In genomic region chr7:84150361-84151000, GRCm38 (mm10) we compare ENCODE assay signal across 8 mouse cellular contexts. TPM values are rescaled to one million over a fixed set of nuclear protein-coding genes. Genes with fewer than 3 reads are reported as not detected.
DNase-seq lines count a peak whose midpoint lies in the region; ATAC-seq and TF ChIP-seq lines count a peak whose summit lies in the region.

No protein-coding gene starts in this region.

- peak; percentile 67 for DNase-seq in liver, adult 2 months (ENCODE audit: extremely low read depth, low read depth, low spot score)
- DNase-seq in liver, result no peak
- DNase-seq in gastrocnemius, adult 18-20 months (ENCODE audit: low spot score), result no peak
- no peak for DNase-seq in MN1 (ENCODE audit: low spot score)
- DNase-seq in adipocyte (ENCODE audit: low spot score), result no peak

- H3K36me3 ChIP-seq in liver, adult 2 months (ENCODE audit: control insufficient read depth, insufficient read depth, low read length), result peaks cover 5% of the 10 kb centered on the region; the same call in 1 of the 2 replicates
- H3K36me3 ChIP-seq in embryonic facial prominence, embryonic 13.5 days, result no peaks in the 10 kb centered on the region; the same call in 1 of the 2 replicates
- no peaks in the 10 kb centered on the region for H3K36me3 ChIP-seq in kidney, embryonic 16.5 days (ENCODE audit: insufficient read depth, low read length)
- H3K36me3 ChIP-seq in myocyte (ENCODE audit: control insufficient read depth, insufficient read depth), result no peaks in the 10 kb centered on the region

- H3K27ac ChIP-seq in liver, adult 2 months (replicated peaks; ENCODE audit: insufficient read depth, low read depth, low read length), result peak overlapping the region; percentile 90
- H3K27ac ChIP-seq in embryonic facial prominence, embryonic 13.5 days, result peak overlapping the region; percentile 92; the same call in 1 of the 2 replicates
- H3K27ac ChIP-seq in kidney, embryonic 16.5 days (ENCODE audit: low read length), result peak overlapping the region; percentile 92

- peak overlapping the region; percentile 98 for H3K9ac ChIP-seq in liver, adult 2 months (ENCODE audit: low read depth, low read length)
- H3K9ac ChIP-seq in embryonic facial prominence, embryonic 13.5 days, result peak overlapping the region; percentile 92
- H3K9ac ChIP-seq in kidney, embryonic 16.5 days (replicated peaks; ENCODE audit: low read length), result peak overlapping the region; percentile 94

- TF ChIP-seq CTCF in liver, adult 2 months (IDR thresholded peaks at IDR 0.05; ENCODE audit: low read depth, low read length), result no peak

- H3K9me3 ChIP-seq in embryonic facial prominence, embryonic 13.5 days, result no peaks in the 10 kb centered on the region
- no peaks in the 10 kb centered on the region for H3K9me3 ChIP-seq in kidney, embryonic 16.5 days (ENCODE audit: low read length)

- H3K4me2 ChIP-seq in embryonic facial prominence, embryonic 13.5 days, result peak overlapping the region; percentile 93
- peak overlapping the region; percentile 85 for H3K4me2 ChIP-seq in kidney, embryonic 16.5 days (replicated peaks; ENCODE audit: low read depth, low read length)
- peak overlapping the region; percentile 93 for H3K4me2 ChIP-seq in myocyte (ENCODE audit: low read depth)

- H3K4me3 ChIP-seq in liver, adult 2 months (ENCODE audit: insufficient read depth, low read depth, low read length), result peak overlapping the region; percentile 71
- H3K4me3 ChIP-seq in embryonic facial prominence, embryonic 13.5 days, result peak overlapping the region; percentile 89
- peak overlapping the region; percentile 93 for H3K4me3 ChIP-seq in kidney, embryonic 16.5 days (ENCODE audit: low read length)
- H3K4me3 ChIP-seq in myocyte, result peak overlapping the region; percentile 84

- no peak for TF ChIP-seq POLR2A in liver, adult 2 months (IDR thresholded peaks at IDR 0.05; ENCODE audit: extremely low read depth, insufficient read depth, low read length)
- no peak for TF ChIP-seq POLR2A in myocyte (IDR thresholded peaks at IDR 0.05; ENCODE audit: insufficient read length, low read depth)

- peaks cover 41% of the 10 kb centered on the region for H3K79me2 ChIP-seq in liver, adult 2 months (ENCODE audit: control insufficient read depth, insufficient read depth, low read length)
- H3K79me2 ChIP-seq in myocyte (ENCODE audit: control insufficient read depth, insufficient read depth), result peaks cover 59% of the 10 kb centered on the region

- 9% methylated on average over 13 of the region's 13 CpGs for WGBS in liver, adult 2 months
- WGBS in embryonic facial prominence, embryonic 13.5 days, result 5% methylated on average over 13 of the region's 13 CpGs
- 8% methylated on average over 13 of the region's 13 CpGs for WGBS in kidney, embryonic 16.5 days

- ATAC-seq in embryonic facial prominence, embryonic 13.5 days (ENCODE audit: insufficient number of reproducible peaks, insufficient read depth, low FRiP score, low TSS enrichment, low read depth), result no peak
- ATAC-seq in kidney, embryonic 16.5 days (ENCODE audit: low FRiP score, low TSS enrichment), result peak; percentile 14; the same call in 1 of the 2 replicates

- peak overlapping the region; percentile 87 for H3ac ChIP-seq in myocyte (ENCODE audit: control insufficient read depth, insufficient read length)

- no peaks in the 10 kb centered on the region for H3K27me3 ChIP-seq in liver, adult 2 months (ENCODE audit: control insufficient read depth, insufficient read depth, low read length)
- H3K27me3 ChIP-seq in embryonic facial prominence, embryonic 13.5 days, result no peaks in the 10 kb centered on the region
- no peaks in the 10 kb centered on the region for H3K27me3 ChIP-seq in kidney, embryonic 16.5 days (ENCODE audit: insufficient read depth, low read length)
- no peaks in the 10 kb centered on the region for H3K27me3 ChIP-seq in myocyte (ENCODE audit: control insufficient read depth, insufficient read depth, insufficient read length)

- H3K4me1 ChIP-seq in liver, adult 2 months (ENCODE audit: control insufficient read depth, insufficient read depth, low read length), result peaks cover 23% of the 10 kb centered on the region
- H3K4me1 ChIP-seq in embryonic facial prominence, embryonic 13.5 days, result peaks cover 32% of the 10 kb centered on the region
- peaks cover 50% of the 10 kb centered on the region for H3K4me1 ChIP-seq in kidney, embryonic 16.5 days (ENCODE audit: insufficient read depth, low read length)

TF ChIP-seq in myocyte, 11 proteins besides CTCF, POLR2A, EP300 and RAD21:
- no peak for TF ChIP-seq MAX (IDR thresholded peaks at IDR 0.05; ENCODE audit: low read depth)
- no peak for TF ChIP-seq POLR2AphosphoS2 (IDR thresholded peaks at IDR 0.05; ENCODE audit: insufficient read length, low read depth)
- no peak for TF ChIP-seq MYOD1 (IDR thresholded peaks at IDR 0.05; ENCODE audit: control insufficient read depth in 1 of 3, insufficient read length in 2 of 3, low read depth in 2 of 3)
- no peak for TF ChIP-seq E2F4 (IDR thresholded peaks at IDR 0.05; ENCODE audit: insufficient read depth)

RNA-seq across cellular contexts. Expression of gene Abhd17c, which starts 1.2 kb away (rescaled TPM):
- 32.4 and 49.3 TPM in 2 replicates for total RNA-seq in liver, adult 2 months (2014; rRNA removed)
- polyA plus RNA-seq in liver, adult 2 months (2012; rRNA removed), result 102 and 104 TPM in 2 replicates
- polyA plus RNA-seq in embryonic facial prominence, embryonic 13.5 days (2015; fragmentation: Nextera tagmentation; extraction: Ambion mirVana), result 11.7 and 26.0 TPM in 2 replicates
- 11.3 and 13.7 TPM in 2 replicates for polyA plus RNA-seq in kidney, embryonic 16.5 days (2015; fragmentation: Nextera tagmentation; extraction: Ambion mirVana)
- 32.4 TPM for polyA plus RNA-seq in myocyte (2012; fragmentation: generic; extraction: Trizol)
- 1 to 10 TPM; 7.8 to 8.5 TPM for total RNA-seq in gastrocnemius, adult 18-20 months (2021)
